Mouse (Mus musculus): ENCODE data around the gene Slc17a7. TPM values are rescaled to one million over a fixed set of nuclear protein-coding genes. Genes with fewer than 3 reads are reported as not detected.

Slc17a7 gene
- 45.9 and 55.3 TPM in 2 replicates for polyA plus RNA-seq (2012; rRNA removed)

DNA sequence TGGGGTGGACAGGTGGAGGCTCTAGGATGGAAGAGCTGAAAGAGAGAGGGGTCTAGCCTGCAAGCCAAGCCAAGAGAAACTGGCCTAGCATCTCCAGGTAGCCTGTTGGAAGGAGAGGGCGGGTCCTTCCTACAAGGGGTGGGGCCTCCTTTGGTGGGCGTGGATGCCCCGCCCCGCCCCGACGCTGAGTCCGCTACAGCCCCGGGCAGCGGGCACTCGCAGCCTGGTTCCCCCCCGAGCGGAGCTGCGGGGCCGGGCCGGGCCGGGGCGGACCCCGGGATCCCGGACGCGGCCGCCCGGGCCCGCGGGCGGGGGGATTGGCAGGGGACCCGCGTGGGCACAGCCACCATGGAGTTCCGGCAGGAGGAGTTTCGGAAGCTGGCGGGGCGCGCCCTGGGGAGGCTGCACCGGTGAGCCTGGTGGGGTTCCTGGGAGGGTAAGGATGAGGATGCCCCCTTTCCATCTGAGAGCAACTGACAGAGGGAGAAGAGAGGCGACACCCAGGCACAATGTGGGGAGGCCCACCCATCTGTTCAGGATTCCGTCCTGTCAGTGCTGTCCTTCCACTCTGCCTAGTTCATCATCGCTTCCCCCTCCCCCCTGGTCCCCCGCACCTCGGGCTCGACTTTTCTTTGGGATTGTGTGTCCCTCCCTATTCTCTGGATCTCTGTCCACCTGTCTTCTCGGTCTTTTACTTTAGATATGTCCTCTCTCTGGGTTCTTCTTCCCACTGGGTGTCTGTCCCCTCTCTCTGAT is at the start of gene Slc17a7:
TSS of gene Slc17a7 (plus strand) at position 215 of the 756 bp plus-strand sequence.

DNA sequence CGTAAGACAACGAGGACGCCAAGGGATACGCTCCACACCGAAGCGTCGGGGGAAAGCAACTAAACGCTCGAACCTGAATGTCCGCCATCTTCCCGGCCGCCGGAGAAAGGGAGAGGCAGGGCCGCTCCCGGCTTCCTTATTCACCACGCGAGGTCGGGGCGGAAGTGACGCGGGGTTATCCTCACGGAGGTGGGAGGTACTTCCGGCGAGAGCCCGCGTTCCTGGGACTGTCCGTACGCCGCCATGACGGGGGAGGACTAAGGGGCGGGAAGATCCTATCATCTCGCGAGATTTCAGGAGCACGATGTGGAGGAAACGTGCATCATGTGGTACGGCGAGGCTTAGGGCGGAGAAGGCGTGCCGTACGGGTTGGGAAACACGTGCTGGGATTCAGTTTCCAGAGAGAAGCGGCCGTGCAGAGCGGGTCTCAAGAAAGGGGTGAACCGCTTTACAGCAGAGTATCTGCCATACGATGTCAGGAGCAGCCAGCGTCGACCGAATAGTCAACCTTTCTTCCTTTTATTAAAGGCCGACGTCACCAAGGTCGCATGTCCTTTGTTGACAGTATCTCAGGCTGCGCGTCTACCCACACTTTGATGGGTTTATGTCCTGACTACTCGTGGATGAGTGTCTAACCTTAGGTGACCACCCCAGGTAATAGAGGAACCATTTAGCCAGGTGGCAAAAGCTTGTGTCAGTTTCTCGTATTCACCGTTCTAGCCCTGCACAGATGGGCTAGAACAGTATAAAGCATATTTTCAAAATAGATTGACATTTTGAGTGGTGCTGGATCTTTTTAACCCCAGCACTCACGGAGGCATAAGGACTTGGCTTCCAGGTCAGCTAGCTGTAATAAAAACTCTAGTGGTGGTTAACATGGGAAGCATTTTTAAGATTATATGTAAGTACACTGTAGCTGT is 39.3 kb upstream of the Slc17a7 start, which contains the start of gene Rps11:
TSS of gene Rps11 (minus strand) at position 216 of the 920 bp plus-strand sequence.

DNA sequence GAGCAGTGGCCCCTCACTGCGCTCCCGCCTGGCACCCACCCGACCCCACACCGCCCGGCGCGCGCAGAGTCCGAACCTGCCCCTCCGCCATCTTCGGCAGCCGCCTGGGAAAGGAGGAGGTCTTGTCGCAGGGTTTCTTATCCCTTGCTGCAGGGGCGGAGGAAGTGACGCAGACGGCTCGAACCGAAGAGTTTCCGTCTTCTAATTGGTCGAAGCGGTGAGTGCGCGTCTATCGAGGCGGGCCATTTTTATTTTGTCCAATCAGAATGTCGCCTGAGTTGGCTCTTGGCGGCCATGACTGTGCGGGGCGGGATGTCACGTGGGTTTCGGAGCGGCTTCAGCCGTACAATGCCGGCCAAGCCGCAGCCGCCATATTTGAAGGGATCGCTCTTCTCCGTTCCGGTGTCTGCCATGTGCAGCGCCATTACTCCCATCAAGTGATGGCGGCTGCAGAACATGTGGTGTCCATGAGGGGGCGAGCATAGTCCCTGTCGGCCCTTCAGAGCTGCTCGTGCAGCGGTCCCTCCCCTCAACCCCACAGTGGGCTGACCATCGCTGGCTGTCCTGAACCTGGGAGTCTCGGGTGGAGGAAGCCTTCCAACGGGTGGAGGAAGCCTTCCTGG is 35.0 kb upstream of the Slc17a7 start, which contains the start of gene Rpl13a:
TSS of gene Rpl13a (minus strand) at position 138 of the 623 bp plus-strand sequence.

DNA sequence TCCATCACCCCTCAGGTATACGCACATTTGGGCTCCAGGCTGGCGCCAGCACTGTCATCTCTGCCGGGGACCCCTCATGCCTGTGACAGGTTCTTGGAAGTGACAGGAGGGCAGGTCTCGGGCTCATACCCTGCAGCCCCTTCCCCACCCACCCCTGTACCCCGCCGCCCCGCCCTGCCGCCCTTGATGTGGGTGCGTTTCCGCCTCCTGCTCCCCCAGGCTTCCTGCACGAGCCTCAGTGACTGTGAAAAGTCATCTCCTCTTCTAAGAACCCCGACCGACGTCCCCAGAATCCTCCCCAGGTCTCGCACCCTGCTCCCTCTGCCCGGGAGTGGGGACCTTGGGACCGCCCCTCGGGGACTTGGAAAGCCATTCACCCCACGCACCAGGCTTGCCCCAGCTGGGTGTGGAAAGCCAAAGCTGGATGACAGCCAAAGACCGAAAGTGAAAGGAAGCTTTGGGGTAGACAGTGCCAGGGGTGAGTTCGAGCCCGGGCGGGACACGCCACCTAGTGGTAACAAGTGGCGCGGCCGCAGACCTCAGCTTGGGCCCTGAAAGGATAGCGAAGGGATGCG is 27.7 kb upstream of the Slc17a7 start, which contains the start of the genes Gm45713 and Flt3l:
TSS of gene Gm45713 (minus strand) at position 239 of the 575 bp plus-strand sequence.
TSS of gene Flt3l (minus strand) at position 440 of the 575 bp plus-strand sequence.

DNA sequence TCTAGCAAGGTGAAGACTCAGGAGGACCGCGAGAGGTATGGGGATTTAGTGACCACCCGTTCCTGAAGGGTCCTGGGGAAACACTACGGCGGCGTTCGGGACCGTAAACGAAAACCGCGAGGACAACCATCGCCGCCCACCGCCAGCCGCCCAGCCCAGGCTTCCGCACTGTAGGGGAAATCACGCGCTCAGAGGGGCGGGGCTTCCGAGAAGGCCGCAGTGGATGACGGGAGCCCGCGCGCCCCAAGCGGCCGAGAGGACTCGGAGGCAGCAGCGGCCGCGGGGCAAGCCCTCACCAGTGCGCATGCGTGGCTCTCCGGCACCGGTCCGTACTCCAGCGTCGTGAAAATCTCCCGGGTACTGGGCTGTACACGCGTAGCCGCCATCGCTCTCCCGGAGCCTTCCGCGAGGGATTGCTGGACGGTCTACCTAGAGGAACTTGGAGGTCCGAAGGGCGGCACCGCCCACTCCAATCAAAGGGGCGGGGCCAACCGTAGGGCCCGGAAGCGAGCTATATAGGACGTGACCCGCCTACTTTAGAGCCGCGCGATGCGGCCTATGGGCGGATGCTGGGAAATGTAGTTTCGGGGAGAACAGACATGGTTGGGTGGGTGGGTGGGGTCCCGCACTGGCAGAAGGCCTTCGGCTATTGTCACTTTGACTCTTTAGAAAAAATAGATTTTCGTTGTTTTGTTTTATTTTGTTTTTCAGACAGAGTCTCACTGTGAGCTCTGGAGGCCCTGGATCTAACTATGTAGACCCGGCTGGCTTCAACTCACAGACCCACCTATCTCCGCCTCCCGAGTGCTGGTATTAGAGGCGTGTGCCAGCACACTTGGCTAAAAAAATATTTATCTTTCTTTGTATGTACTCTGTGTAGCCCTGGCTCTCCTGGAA is 9.4 kb upstream of the Slc17a7 start, which contains the start of the genes Pih1d1 and Aldh16a1:
TSS of gene Pih1d1 (plus strand) at position 208 of the 897 bp plus-strand sequence.
TSS of gene Aldh16a1 (minus strand) at position 489 of the 897 bp plus-strand sequence.

DNA sequence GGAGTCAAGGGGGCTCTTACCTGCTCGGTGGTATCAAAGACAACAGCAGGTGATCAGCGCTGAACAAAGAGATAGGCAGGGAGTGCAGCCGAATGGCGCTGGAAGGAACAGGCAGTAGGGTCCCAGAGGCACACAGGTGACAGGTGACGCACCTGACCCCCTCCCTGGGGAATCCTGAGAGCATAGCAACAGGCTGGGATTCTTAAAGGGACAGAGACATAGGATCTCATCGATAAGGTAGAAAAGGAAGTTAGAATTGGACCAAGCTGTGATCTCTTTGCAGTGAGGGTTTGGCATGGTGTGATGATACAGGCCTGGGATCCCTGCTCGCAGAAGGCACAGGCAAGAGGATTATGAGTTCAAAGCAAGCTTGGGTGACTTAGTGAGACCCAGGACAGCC is 15.7 kb downstream of the Slc17a7 start, which contains the start of gene Gfy:
TSS of gene Gfy (minus strand) at position 101 of the 400 bp plus-strand sequence.

DNA sequence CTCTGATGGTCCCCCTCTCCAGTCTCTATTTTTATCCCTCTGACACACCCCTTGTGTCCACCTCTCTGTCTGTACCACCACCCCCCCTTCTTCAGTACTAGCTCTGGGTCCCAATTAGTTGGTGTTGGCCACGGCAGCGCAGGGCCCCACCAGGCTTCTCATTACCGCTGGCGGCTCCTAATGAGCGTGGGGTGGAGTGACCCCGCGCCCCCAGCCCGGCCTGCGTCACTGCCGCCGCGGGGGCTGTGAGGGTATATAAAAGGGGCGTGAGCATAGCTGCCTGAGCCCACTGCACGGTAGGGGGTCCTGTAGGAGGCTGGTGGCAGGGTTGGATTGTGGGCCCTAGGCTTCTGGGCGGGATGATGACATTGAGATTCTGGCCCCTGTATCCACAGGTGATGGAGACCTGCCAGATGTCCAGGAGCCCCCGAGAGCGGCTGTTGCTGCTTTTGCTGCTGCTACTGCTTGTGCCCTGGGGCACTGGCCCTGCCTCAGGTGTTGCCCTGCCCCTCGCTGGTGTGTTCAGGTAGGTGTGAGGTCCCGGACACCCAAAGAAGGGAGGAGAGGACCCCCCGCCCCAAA is 17.2 kb downstream of the Slc17a7 start, which contains the start of gene Pth2:
TSS of gene Pth2 (plus strand) at position 100 of the 582 bp plus-strand sequence.

DNA sequence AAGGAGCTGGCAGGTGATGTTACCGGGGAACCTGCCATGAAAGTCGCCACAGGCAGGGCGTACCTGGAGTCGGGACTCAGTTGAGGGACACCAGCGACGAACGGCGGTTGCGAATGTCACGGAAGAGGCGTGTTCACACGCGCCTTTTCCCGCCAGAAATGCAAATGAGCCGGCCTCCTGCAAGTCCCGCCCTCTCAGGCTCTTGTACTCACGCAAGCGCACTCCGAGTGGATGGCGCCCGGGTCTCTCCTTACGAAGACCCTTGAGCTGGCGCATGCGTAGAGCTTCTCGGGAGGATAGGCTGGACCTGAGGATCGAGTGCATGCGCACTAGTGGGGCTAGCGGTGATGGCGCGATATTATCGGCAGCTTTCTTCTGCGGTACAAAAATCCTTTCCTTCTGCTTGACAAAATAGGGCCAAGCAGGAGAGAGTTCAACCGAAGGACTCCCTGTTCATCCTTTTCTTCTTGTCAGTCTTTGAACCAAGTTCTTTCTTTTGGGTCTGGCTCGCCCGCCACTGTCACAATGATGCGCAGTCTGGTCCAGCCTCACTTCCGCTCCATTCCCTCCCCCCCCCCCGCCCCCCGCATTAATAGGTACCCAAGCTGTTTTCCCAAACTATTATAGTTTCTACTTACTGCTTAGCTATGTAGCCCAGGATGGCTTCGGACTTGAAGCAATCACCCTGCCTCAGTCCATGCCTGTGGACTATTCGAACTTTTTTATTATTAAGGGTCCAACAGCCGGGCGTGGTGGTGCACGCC is 40.8 kb downstream of the Slc17a7 start, which contains the start of gene Ccdc155:
TSS of gene Ccdc155 (minus strand) at position 513 of the 764 bp plus-strand sequence.

DNA sequence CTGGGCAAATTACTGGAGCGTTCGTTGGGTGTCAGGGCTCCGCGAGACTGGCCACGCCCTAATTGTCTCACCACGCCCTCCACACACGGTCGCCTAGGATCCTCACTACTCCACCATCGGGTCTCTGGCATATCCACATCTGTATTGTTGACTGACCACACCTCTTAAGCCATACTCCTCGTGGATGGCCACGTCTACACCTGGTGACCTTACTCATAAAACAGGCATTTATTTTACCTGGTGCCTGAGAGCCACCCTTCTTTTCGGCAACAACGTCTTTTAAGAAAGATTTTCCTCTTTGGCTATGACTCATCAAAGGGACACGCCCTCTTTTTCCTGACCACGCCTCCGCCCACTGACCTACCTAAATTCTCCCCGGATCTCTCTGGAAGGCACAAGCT is 48.1 kb downstream of the Slc17a7 start, which contains the start of gene Dkkl1:
TSS of gene Dkkl1 (minus strand) at position 297 of the 401 bp plus-strand sequence.

DNA sequence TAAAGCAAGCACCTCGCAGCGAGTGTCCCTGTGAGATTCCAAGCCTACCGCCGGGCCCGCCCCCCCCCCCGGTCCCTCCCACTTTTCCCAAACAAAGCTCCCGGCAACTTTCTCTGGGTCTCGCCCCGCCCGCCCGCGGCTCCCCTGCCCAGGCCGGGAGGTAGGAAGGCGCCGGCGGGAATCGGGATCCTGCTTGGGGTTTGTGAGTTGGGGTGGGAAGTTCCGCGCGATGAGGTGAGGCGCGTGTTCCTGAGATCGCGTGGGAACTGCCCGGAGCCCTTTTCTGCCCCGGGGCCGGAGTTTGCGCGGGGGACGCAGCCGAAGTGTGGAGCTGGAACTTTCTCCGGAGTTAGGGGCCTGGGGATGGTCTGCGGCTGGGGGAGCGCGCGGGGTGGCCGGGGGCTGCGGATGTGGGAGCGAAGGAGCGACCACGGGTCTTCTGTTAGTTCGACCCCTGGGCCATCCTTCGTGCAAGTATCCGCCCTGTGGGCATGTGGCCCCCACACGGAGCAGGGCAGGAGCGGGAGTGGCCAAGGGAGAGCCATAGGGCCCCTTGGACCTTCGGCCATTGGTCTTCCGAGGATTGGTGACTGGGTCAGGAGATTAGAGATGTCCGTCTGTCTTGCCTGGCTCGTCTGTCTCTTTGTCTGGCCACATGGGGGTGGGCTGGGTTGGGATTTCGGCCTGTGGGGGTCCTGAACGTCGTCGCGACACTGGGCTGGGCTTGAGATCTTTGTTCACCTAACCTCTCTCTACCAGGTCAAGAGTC is 52.1 kb downstream of the Slc17a7 start, which contains the start of gene Tead2:
TSS of gene Tead2 (plus strand) at position 81 of the 769 bp plus-strand sequence.

Other genes starting within 250 kb of the Slc17a7 start
- gene Ap2a1, start 234.5 kb upstream of the Slc17a7 start, polyA plus RNA-seq (2012; rRNA removed) = 139 and 165 TPM in 2 replicates
- gene Tsks, start 220.7 kb upstream of the Slc17a7 start, polyA plus RNA-seq (2012; rRNA removed) = 0.08 and 0.10 TPM in 2 replicates
- 96.5 and 105 TPM in 2 replicates for gene Cpt1c, start 189.1 kb upstream of the Slc17a7 start, polyA plus RNA-seq (2012; rRNA removed)
- gene Prmt1, start 177.4 kb upstream of the Slc17a7 start, polyA plus RNA-seq (2012; rRNA removed) = 861 and 874 TPM in 2 replicates
- gene Irf3, start 166.3 kb upstream of the Slc17a7 start, polyA plus RNA-seq (2012; rRNA removed) = 89.9 and 97.5 TPM in 2 replicates
- 8.4 and 10.7 TPM in 2 replicates for gene Bcl2l12, start 165.2 kb upstream of the Slc17a7 start, polyA plus RNA-seq (2012; rRNA removed)
- gene Scaf1, start 147.6 kb upstream of the Slc17a7 start, polyA plus RNA-seq (2012; rRNA removed) = 91.3 and 106 TPM in 2 replicates
- 20.9 and 23.6 TPM in 2 replicates for gene Rras, start 146.0 kb upstream of the Slc17a7 start, polyA plus RNA-seq (2012; rRNA removed)
- 9.9 and 13.2 TPM in 2 replicates for gene Prr12, start 111.1 kb upstream of the Slc17a7 start, polyA plus RNA-seq (2012; rRNA removed)
- gene Nosip, start 101.5 kb upstream of the Slc17a7 start, polyA plus RNA-seq (2012; rRNA removed) = 74.9 and 77.9 TPM in 2 replicates
- gene Prrg2, start 101.3 kb upstream of the Slc17a7 start, polyA plus RNA-seq (2012; rRNA removed) = 17.9 and 18.6 TPM in 2 replicates
- 34.7 and 64.0 TPM in 2 replicates for gene Rcn3, start 71.7 kb upstream of the Slc17a7 start, polyA plus RNA-seq (2012; rRNA removed)
- 15.8 and 18.4 TPM in 2 replicates for gene Fcgrt, start 60.1 kb upstream of the Slc17a7 start, polyA plus RNA-seq (2012; rRNA removed)
- 524 and 549 TPM in 2 replicates for gene Rps11, start 39.5 kb upstream of the Slc17a7 start, polyA plus RNA-seq (2012; rRNA removed)
- 2,210 and 2,469 TPM in 2 replicates for gene Rpl13a, start 35.2 kb upstream of the Slc17a7 start, polyA plus RNA-seq (2012; rRNA removed)
- 0.21 and 0.34 TPM in 2 replicates for gene Gm45713, start 27.7 kb upstream of the Slc17a7 start, polyA plus RNA-seq (2012; rRNA removed)
- 7.5 and 9.1 TPM in 2 replicates for gene Flt3l, start 27.5 kb upstream of the Slc17a7 start, polyA plus RNA-seq (2012; rRNA removed)
- gene Pih1d1, start 9.6 kb upstream of the Slc17a7 start, polyA plus RNA-seq (2012; rRNA removed) = 144 and 160 TPM in 2 replicates
- 13.3 and 16.7 TPM in 2 replicates for gene Aldh16a1, start 9.4 kb upstream of the Slc17a7 start, polyA plus RNA-seq (2012; rRNA removed)
- gene Gfy, start 15.6 kb downstream of the Slc17a7 start, polyA plus RNA-seq (2012; rRNA removed) = 0.16 and 0.22 TPM in 2 replicates
- gene Pth2, start 17.0 kb downstream of the Slc17a7 start, polyA plus RNA-seq (2012; rRNA removed) = 0.19 and 0.21 TPM in 2 replicates
- gene Ccdc155, start 40.9 kb downstream of the Slc17a7 start, polyA plus RNA-seq (2012; rRNA removed) = 0.56 and 0.74 TPM in 2 replicates
- gene Dkkl1, start 48.2 kb downstream of the Slc17a7 start, polyA plus RNA-seq (2012; rRNA removed) = 5.7 and 5.9 TPM in 2 replicates
- 57.7 and 65.9 TPM in 2 replicates for gene Tead2, start 51.8 kb downstream of the Slc17a7 start, polyA plus RNA-seq (2012; rRNA removed)
- gene Cd37, start 75.2 kb downstream of the Slc17a7 start, polyA plus RNA-seq (2012; rRNA removed) = 1.5 and 1.6 TPM in 2 replicates
- 2.1 and 2.2 TPM in 2 replicates for gene Slc6a16, start 77.1 kb downstream of the Slc17a7 start, polyA plus RNA-seq (2012; rRNA removed)
- gene Slc6a21, start 113.6 kb downstream of the Slc17a7 start, polyA plus RNA-seq (2012; rRNA removed) = 0.03 and 0.12 TPM in 2 replicates
- 23.4 and 26.7 TPM in 2 replicates for gene Trpm4, start 169.8 kb downstream of the Slc17a7 start, polyA plus RNA-seq (2012; rRNA removed)
- gene Hrc, start 171.3 kb downstream of the Slc17a7 start, polyA plus RNA-seq (2012; rRNA removed) = 0.35 and 2.8 TPM in 2 replicates
- 60.6 and 63.5 TPM in 2 replicates for gene Ppfia3, start 203.1 kb downstream of the Slc17a7 start, polyA plus RNA-seq (2012; rRNA removed)
- 59.8 and 63.1 TPM in 2 replicates for gene Lin7b, start 206.6 kb downstream of the Slc17a7 start, polyA plus RNA-seq (2012; rRNA removed)
- 619 and 668 TPM in 2 replicates for gene Snrnp70, start 231.8 kb downstream of the Slc17a7 start, polyA plus RNA-seq (2012; rRNA removed)
- 0.03 TPM in 1 of 2 replicates, not detected in the other for gene Kcna7, start 241.7 kb downstream of the Slc17a7 start, polyA plus RNA-seq (2012; rRNA removed)
- 0.06 and 0.13 TPM in 2 replicates for gene Ntf5, start 249.7 kb downstream of the Slc17a7 start, polyA plus RNA-seq (2012; rRNA removed)